Mouse (Mus musculus): ENCODE measurements around the gene Perm1. TPM values are rescaled to one million over a fixed set of nuclear protein-coding genes. Genes with fewer than 3 reads are reported as not detected.

Gene Perm1
- polyA plus RNA-seq, 1 experiment: 0.65 TPM

DNA sequence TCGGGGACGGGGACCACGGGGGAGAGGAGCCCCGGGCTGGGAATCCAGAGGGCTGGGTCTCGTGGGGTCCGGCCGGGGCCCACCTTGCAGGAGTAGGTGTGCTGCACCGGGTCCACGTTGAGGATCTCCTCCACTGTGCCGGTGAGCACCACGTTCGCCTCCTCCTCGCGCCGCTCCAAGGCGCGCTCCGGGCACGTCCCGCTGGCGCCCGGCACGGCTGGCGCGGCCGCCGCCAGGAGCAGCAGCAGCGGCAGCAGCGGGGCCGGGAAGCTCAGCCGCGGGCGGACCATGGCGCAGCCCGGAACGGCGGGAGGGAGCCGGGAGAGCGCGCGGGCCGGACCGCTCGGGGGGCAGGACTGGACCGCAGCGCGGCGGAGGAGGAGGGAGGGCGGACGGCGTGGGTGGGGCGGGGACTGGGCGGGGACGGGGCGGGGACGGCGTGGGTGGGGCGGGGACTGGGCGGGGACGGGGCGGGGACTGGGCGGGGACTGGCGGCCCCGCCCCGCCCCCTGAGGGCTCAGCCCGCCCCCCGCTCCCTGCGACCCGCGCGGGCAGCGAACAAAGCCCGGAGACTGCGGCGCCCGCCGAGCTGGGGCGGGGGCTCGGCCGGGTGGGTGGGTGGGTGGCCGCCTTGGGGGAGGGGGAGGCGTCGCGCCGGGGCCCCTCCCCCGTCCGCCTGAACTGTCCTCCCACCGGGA is 18.4 kb upstream of the Perm1 start, which contains the start of gene Agrn:
TSS of gene Agrn (minus strand) at position 358 of the 698 bp plus-strand sequence.
- Histone ChIP-seq H3K4me3 (ENCODE audit: insufficient read depth, low read length) (peak within 1 kb of the TSS; percentile 48), H3K27ac (ENCODE audit: insufficient read depth, low read length) (peak within 1 kb of the TSS; percentile 93), H3K4me1 (ENCODE audit: control insufficient read depth, insufficient read depth, low read length) (no peaks in the 10 kb centered on the region; the same call in 1 of the 2 replicates)
- TF ChIP-seq POLR2A (IDR thresholded peaks at IDR 0.05; ENCODE audit: extremely low read depth, insufficient read depth, low read length): 0 out of 2 replicates have a peak, but pooled peaks have one; percentile 33
- TF ChIP-seq CTCF (IDR thresholded peaks at IDR 0.05; ENCODE audit: extremely low read depth, insufficient read depth, low read length): no peak

DNA sequence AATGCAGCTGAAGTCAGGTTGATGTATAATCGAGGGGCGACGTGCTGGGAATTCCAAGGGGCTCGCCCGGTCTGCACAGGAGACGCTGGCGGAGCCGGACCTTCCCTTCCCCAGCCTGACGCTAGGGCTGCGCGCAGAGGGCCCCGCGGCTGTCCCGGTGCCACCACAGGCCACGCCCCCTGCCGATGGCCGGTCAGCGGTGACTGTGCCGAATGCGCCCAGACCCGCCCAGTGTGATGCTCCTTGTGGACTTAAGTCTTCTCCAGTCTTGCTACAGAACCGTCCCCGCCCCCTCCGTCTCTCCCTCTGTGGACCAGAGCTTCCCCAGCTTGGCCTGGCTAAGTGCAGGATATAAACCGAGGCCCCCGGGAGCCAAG is 17.9 kb upstream of the Perm1 start:
- H3K27ac ChIP-seq (ENCODE audit: insufficient read depth, low read length): peak overlapping the region; percentile 60; the same call in 1 of the 2 replicates
- H3K4me1 ChIP-seq (ENCODE audit: control insufficient read depth, insufficient read depth, low read length): no peaks in the 10 kb centered on the region; the same call in 1 of the 2 replicates
- peak overlapping the region; percentile 48 for H3K4me3 ChIP-seq (ENCODE audit: insufficient read depth, low read length)
- TF ChIP-seq CTCF (IDR thresholded peaks at IDR 0.05; ENCODE audit: extremely low read depth, insufficient read depth, low read length): no peak
- TF ChIP-seq POLR2A (IDR thresholded peaks at IDR 0.05; ENCODE audit: extremely low read depth, insufficient read depth, low read length): no peak

DNA sequence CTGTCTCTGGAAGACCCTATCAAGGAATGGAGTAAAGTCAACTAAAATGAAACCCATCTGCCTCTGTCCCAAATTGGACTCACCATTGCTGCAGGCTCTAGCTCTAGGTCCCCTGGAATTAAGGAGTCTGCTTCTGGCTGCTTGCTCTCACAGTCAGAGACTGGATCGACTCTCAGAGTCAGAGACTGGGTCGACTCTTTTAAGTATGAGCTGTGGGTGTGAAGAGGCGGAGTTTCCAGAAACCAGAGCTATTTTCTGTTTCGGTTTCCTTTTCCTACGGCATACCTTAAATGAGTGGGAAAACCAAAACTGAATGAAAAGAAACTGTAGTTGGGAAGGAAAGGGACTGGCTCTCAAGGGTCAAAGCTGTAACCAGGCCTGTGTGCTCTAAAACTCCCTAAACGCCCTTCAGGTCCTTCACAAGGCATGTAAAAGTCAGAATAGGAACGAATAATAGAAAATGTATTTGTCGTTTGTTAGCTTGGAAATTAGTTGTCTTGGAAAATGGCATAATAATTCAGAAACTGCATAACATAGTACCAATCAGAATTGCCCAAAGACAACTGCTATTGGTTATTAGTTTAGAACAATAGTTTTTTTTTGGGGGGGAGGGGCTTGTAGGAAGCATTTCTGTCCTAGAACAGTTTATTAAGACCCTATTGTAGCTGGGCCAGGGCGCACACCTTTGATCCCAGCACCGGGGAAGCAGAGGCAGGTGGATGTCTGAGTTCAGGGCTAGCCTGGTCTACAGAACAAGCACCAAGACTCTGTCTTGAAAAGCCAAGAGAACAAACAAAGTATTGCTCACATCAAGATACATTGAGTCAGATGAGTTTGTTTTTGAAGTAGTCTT is 14.8 kb upstream of the Perm1 start, which contains the start of gene Isg15:
TSS of gene Isg15 (minus strand) at position 196 of the 853 bp plus-strand sequence.
- H3K4me1 ChIP-seq (ENCODE audit: control insufficient read depth, insufficient read depth, low read length): no peaks in the 10 kb centered on the region; the same call in 1 of the 2 replicates
- H3K4me3 ChIP-seq (ENCODE audit: insufficient read depth, low read length): peak within 1 kb of the TSS; percentile 8; the same call in 1 of the 2 replicates
- TF ChIP-seq CTCF (IDR thresholded peaks at IDR 0.05; ENCODE audit: extremely low read depth, insufficient read depth, low read length): no peak
- peak; percentile 38; the same call in 1 of the 2 replicates for TF ChIP-seq POLR2A (IDR thresholded peaks at IDR 0.05; ENCODE audit: extremely low read depth, insufficient read depth, low read length)
- H3K27ac ChIP-seq (ENCODE audit: insufficient read depth, low read length): peak within 1 kb of the TSS; percentile 35; the same call in 1 of the 2 replicates

DNA sequence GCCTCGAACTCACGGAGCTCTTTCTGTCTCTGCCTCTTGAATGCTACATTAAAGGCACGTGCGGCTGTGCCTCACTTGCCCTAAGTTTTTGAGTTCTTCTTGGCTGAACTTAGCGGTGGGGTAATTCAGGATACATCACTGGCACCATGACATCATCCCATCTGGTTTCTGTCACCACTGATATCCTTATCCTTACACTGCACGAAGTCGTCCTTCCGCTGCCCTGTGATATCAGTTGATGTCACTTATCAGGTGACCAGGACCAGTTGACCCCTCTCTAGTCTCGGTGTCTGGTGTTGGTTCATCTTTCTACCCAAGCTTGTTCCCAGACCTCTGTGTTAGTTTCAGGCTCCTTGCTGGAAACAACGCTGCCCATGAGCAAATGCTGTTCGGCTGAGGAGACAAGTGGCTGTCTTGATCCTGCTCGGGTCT is 13.2 kb upstream of the Perm1 start:
- H3K4me3 ChIP-seq (ENCODE audit: insufficient read depth, low read length): peak overlapping the region; percentile 52
- TF ChIP-seq CTCF (IDR thresholded peaks at IDR 0.05; ENCODE audit: extremely low read depth, insufficient read depth, low read length): no peak
- TF ChIP-seq POLR2A (IDR thresholded peaks at IDR 0.05; ENCODE audit: extremely low read depth, insufficient read depth, low read length): no peak
- no peaks in the 10 kb centered on the region; the same call in 1 of the 2 replicates for H3K4me1 ChIP-seq (ENCODE audit: control insufficient read depth, insufficient read depth, low read length)
- H3K27ac ChIP-seq (ENCODE audit: insufficient read depth, low read length): no peak overlapping the region

DNA sequence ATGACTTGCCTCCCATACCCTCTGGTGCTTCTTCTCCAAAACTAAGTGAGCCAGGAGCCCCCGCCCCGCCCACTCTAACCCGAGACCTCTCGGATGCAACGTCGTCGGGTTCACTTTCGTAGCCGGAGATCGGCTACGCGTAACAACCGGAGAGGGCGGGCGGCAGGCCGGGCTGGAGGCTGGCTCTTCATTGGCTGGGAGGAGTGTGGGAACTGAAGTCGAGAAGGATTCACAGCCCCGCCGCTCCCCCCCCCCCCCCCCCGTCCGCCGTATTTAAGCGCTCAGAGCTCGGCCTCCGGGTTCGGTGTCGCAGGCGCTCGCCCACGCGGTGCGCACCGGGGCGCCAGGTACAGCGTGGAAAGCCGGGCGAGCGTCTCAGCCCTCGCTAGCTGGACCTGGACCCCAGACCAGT is 12.7 kb upstream of the Perm1 start, which contains the start of gene AW011738:
TSS of gene AW011738 (plus strand) at position 304 of the 412 bp plus-strand sequence.
- H3K4me3 ChIP-seq (ENCODE audit: insufficient read depth, low read length): peak within 1 kb of the TSS; percentile 52
- H3K27ac ChIP-seq (ENCODE audit: insufficient read depth, low read length): no peak within 1 kb of the TSS
- TF ChIP-seq POLR2A (IDR thresholded peaks at IDR 0.05; ENCODE audit: extremely low read depth, insufficient read depth, low read length): 0 out of 2 replicates have a peak, but pooled peaks have one; percentile 34
- no peak for TF ChIP-seq CTCF (IDR thresholded peaks at IDR 0.05; ENCODE audit: extremely low read depth, insufficient read depth, low read length)
- H3K4me1 ChIP-seq (ENCODE audit: control insufficient read depth, insufficient read depth, low read length): no peaks in the 10 kb centered on the region; the same call in 1 of the 2 replicates

DNA sequence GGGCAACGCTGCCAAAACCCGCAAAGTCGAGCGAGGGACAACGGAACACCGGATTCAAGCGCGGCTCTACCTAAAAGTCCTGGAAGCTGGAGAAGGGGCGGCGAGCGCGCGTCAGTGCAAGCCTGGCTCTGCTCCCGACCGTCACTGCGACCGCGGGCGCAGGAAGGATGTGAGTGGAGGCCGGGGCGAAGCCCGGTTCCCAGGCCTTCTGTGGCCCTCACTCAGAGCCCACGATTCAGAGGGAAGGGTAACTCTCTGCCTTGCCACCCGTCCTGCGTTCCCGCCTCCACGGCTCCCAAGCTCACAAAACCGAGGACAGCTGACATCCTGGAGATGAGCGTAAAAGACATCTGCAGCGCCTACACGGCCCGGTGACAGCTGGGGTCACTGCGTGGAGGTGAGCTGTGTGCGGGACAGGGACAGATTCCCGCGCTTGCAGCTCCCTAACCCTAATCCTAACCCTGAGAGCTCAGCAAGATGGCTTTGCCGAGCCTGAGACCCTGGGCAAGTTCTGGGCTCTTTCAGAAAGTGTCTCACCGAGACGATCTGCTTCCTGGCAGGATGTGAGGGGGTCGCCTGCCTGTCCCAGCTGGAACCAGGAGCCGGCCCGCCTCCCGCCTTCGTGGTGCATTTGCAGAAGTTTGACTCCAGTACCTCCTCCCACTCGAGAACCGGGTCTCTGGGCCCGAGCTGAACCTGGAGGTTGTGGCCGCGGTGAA is 12.1 kb upstream of the Perm1 start:
- peak overlapping the region; percentile 52 for H3K4me3 ChIP-seq (ENCODE audit: insufficient read depth, low read length)

DNA sequence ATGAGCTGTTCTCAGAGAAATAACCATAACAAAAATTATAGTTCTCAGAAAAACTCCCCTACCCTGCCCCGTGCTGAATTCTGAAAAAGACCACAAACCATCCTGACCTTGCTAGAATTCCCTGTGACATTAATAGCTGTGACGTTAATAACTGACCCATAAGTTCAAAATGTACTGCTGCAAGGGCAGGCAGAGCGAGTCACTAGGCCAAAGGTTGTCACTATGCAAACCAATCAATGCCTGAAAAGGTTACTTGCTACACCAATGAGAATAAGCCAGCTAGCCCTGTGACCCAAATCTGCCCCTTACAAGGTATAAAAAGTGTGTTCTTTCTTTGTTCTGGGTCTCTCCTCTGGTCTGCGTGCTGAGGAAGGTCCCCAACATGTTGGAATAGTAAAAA is 6.8 kb upstream of the Perm1 start:
- TF ChIP-seq POLR2A (IDR thresholded peaks at IDR 0.05; ENCODE audit: extremely low read depth, insufficient read depth, low read length): no peak
- TF ChIP-seq CTCF (IDR thresholded peaks at IDR 0.05; ENCODE audit: extremely low read depth, insufficient read depth, low read length): no peak
- Histone ChIP-seq H3K4me3 (ENCODE audit: insufficient read depth, low read length) (no peak overlapping the region), H3K27ac (ENCODE audit: insufficient read depth, low read length) (no peak overlapping the region), H3K4me1 (ENCODE audit: control insufficient read depth, insufficient read depth, low read length) (no peaks in the 10 kb centered on the region; the same call in 1 of the 2 replicates)

More for the DNA sequence above, 12.1 kb upstream of the Perm1 start:
- no peak for TF ChIP-seq POLR2A (IDR thresholded peaks at IDR 0.05; ENCODE audit: extremely low read depth, insufficient read depth, low read length)
- TF ChIP-seq CTCF (IDR thresholded peaks at IDR 0.05; ENCODE audit: extremely low read depth, insufficient read depth, low read length): no peak
- Histone ChIP-seq H3K4me1 (ENCODE audit: control insufficient read depth, insufficient read depth, low read length) (no peaks in the 10 kb centered on the region; the same call in 1 of the 2 replicates), H3K27ac (ENCODE audit: insufficient read depth, low read length) (no peak overlapping the region)

DNA sequence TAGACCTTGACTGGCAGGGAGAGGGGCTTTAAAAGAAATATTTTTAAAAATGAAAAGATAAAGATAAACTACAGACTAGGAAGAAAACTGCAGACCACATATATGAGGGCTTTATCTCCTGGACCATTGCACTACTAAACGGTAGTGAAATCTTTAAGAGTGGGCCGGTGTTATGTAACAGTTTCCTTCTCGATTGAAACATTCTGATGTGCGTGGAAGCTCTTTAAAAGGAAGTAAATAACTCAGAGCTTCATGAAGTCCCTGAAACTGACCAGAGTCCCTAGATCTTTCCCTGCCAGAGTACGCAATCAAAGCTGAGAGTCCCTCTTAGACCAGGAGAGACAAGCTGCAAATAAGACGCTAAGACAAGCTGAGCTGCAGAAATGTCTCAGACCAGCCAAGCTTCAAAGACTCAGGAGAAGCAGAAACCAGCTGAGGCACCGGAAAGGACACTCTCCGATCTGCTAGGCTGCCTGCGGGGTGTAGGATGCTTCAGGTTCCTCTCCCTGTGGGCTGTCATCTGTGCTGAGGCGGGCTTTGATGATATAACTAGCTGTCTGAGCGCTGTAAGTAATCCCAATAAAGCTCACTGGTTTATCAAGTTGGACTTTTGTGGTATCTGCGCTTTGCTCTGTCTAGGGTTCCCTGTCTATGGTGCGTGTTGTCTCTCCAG is 5.6 kb upstream of the Perm1 start:
- no peak for TF ChIP-seq POLR2A (IDR thresholded peaks at IDR 0.05; ENCODE audit: extremely low read depth, insufficient read depth, low read length)
- TF ChIP-seq CTCF (IDR thresholded peaks at IDR 0.05; ENCODE audit: extremely low read depth, insufficient read depth, low read length): no peak
- no peak overlapping the region for H3K4me3 ChIP-seq (ENCODE audit: insufficient read depth, low read length)
- no peak overlapping the region for H3K27ac ChIP-seq (ENCODE audit: insufficient read depth, low read length)
- no peaks in the 10 kb centered on the region for H3K4me1 ChIP-seq (ENCODE audit: control insufficient read depth, insufficient read depth, low read length)
